Mouse (Mus musculus) small intestine, adult 2 months (tissue): ENCODE measurements at regions not wholly inside any gene's neighbourhood (a gene's known extent, or its start where the extent isn't known, plus 50 kb on each side); places are given as distances from the start of the nearest gene placed in this dataset.

Experiments
- CTCF ChIP-seq: fragments of 200-500 bp; IDR thresholded peaks from 2 replicates; pipeline ENCODE4 v1.5.1; 2012; ENCODE audit warnings: low read depth, mild to moderate bottlenecking, control low read depth, inconsistent platforms, low read length, moderate library complexity, mixed read lengths; ENCODE audit not compliant: insufficient replicate concordance, insufficient read length; ENCODE audit errors: extremely low read depth
- POLR2A ChIP-seq: fragments of 200-500 bp; IDR thresholded peaks from 2 replicates; pipeline ENCODE4 v1.6.1; 2012; ENCODE audit warnings: low read depth, mild to moderate bottlenecking, control low read depth, inconsistent platforms, low read length, moderate library complexity

- TF ChIP-seq CTCF (no peak), POLR2A (no peak)
Measured at GRCm38 (mm10) chr8:9093356-9093755, 403.0 kb upstream of the Arglu1 start.
